Mouse (Mus musculus): ENCODE data around the gene Slc25a34. TPM values are rescaled to one million over a fixed set of nuclear protein-coding genes. Genes with fewer than 3 reads are reported as not detected.
A peak's percentile ranks its signal among the peaks of the same experiment; 100 is the strongest.

Slc25a34 gene
- polyA plus RNA-seq, 1 experiment, result 0.42 TPM

- peak; percentile 38 for DNase-seq (ENCODE audit: low read depth)
- TF ChIP-seq POLR2A (IDR thresholded peaks at IDR 0.05; ENCODE audit: borderline replicate concordance, extremely low read depth, insufficient read depth, insufficient read length, poor library complexity, severe bottlenecking) (no peak), CTCF (IDR thresholded peaks at IDR 0.05; ENCODE audit: borderline replicate concordance, extremely low read depth, insufficient read depth, insufficient read length) (no peak)
These were observed 25.3 kb downstream of the Slc25a34 start for GRCm38 (mm10) chr4:141598199-141598893.

- DNase-seq (ENCODE audit: low read depth), result no peak
These were observed 26.8 kb downstream of the Slc25a34 start for GRCm38 (mm10) chr4:141596700-141597328.

GRCm38 (mm10) chr4:141595605-141596268, 27.9 kb downstream of the Slc25a34 start:
- DNase-seq (ENCODE audit: low read depth), result no peak
- no peak for TF ChIP-seq POLR2A (IDR thresholded peaks at IDR 0.05; ENCODE audit: borderline replicate concordance, extremely low read depth, insufficient read depth, insufficient read length, poor library complexity, severe bottlenecking)
- TF ChIP-seq CTCF (IDR thresholded peaks at IDR 0.05; ENCODE audit: borderline replicate concordance, extremely low read depth, insufficient read depth, insufficient read length), result 0 out of 2 replicates have a peak, but pooled peaks have one; percentile 14

More at GRCm38 (mm10) chr4:141596700-141597328, 26.8 kb downstream of the Slc25a34 start:
- no peak for TF ChIP-seq CTCF (IDR thresholded peaks at IDR 0.05; ENCODE audit: borderline replicate concordance, extremely low read depth, insufficient read depth, insufficient read length)
- TF ChIP-seq POLR2A (IDR thresholded peaks at IDR 0.05; ENCODE audit: borderline replicate concordance, extremely low read depth, insufficient read depth, insufficient read length, poor library complexity, severe bottlenecking), result no peak

GRCm38 (mm10) chr4:141595138-141595537, 28.5 kb downstream of the Slc25a34 start:
- no peak for DNase-seq (ENCODE audit: low read depth)
- TF ChIP-seq POLR2A (IDR thresholded peaks at IDR 0.05; ENCODE audit: borderline replicate concordance, extremely low read depth, insufficient read depth, insufficient read length, poor library complexity, severe bottlenecking) (no peak), CTCF (IDR thresholded peaks at IDR 0.05; ENCODE audit: borderline replicate concordance, extremely low read depth, insufficient read depth, insufficient read length) (no peak)

GRCm38 (mm10) chr4:141591547-141591946, 32.1 kb downstream of the Slc25a34 start:
- TF ChIP-seq CTCF (IDR thresholded peaks at IDR 0.05; ENCODE audit: borderline replicate concordance, extremely low read depth, insufficient read depth, insufficient read length), result peak; percentile 71
- TF ChIP-seq POLR2A (IDR thresholded peaks at IDR 0.05; ENCODE audit: borderline replicate concordance, extremely low read depth, insufficient read depth, insufficient read length, poor library complexity, severe bottlenecking), result no peak
- DNase-seq (ENCODE audit: low read depth), result no peak

GRCm38 (mm10) chr4:141583919-141584318, 39.7 kb downstream of the Slc25a34 start:
- TF ChIP-seq CTCF (IDR thresholded peaks at IDR 0.05; ENCODE audit: borderline replicate concordance, extremely low read depth, insufficient read depth, insufficient read length), result no peak
- TF ChIP-seq POLR2A (IDR thresholded peaks at IDR 0.05; ENCODE audit: borderline replicate concordance, extremely low read depth, insufficient read depth, insufficient read length, poor library complexity, severe bottlenecking), result no peak
- DNase-seq (ENCODE audit: low read depth), result no peak

- TF ChIP-seq CTCF (IDR thresholded peaks at IDR 0.05; ENCODE audit: borderline replicate concordance, extremely low read depth, insufficient read depth, insufficient read length) (no peak), POLR2A (IDR thresholded peaks at IDR 0.05; ENCODE audit: borderline replicate concordance, extremely low read depth, insufficient read depth, insufficient read length, poor library complexity, severe bottlenecking) (no peak)
- no peak for DNase-seq (ENCODE audit: low read depth)
These were observed 42.6 kb downstream of the Slc25a34 start for GRCm38 (mm10) chr4:141581051-141581450.

- no peak for TF ChIP-seq POLR2A (IDR thresholded peaks at IDR 0.05; ENCODE audit: borderline replicate concordance, extremely low read depth, insufficient read depth, insufficient read length, poor library complexity, severe bottlenecking)
- no peak for TF ChIP-seq CTCF (IDR thresholded peaks at IDR 0.05; ENCODE audit: borderline replicate concordance, extremely low read depth, insufficient read depth, insufficient read length)
These were observed 44.8 kb downstream of the Slc25a34 start for GRCm38 (mm10) chr4:141578833-141579232.

GRCm38 (mm10) chr4:141576877-141577276, 46.7 kb downstream of the Slc25a34 start:
- no peak for DNase-seq (ENCODE audit: low read depth)

More at GRCm38 (mm10) chr4:141578833-141579232, 44.8 kb downstream of the Slc25a34 start:
- no peak for DNase-seq (ENCODE audit: low read depth)

GRCm38 (mm10) chr4:141576404-141576803, 47.2 kb downstream of the Slc25a34 start:
- TF ChIP-seq POLR2A (IDR thresholded peaks at IDR 0.05; ENCODE audit: borderline replicate concordance, extremely low read depth, insufficient read depth, insufficient read length, poor library complexity, severe bottlenecking), result no peak
- no peak for TF ChIP-seq CTCF (IDR thresholded peaks at IDR 0.05; ENCODE audit: borderline replicate concordance, extremely low read depth, insufficient read depth, insufficient read length)
- DNase-seq (ENCODE audit: low read depth), result no peak

More at GRCm38 (mm10) chr4:141576877-141577276, 46.7 kb downstream of the Slc25a34 start:
- TF ChIP-seq CTCF (IDR thresholded peaks at IDR 0.05; ENCODE audit: borderline replicate concordance, extremely low read depth, insufficient read depth, insufficient read length) (no peak), POLR2A (IDR thresholded peaks at IDR 0.05; ENCODE audit: borderline replicate concordance, extremely low read depth, insufficient read depth, insufficient read length, poor library complexity, severe bottlenecking) (no peak)
